ENCODE assay signal across 29 mouse cellular contexts in genomic region chr1:187295711-187296110, GRCm38 (mm10).
"Had no signal": no experiment of that assay in that cellular context is flagged by ENCODE, and none has a peak within 500 bp of the region (broad histone marks: within the 10 kb centered on the region; RNA-seq: fewer than 3 reads in every experiment).

No protein-coding gene starts in this region.

- H3K4me2 ChIP-seq: limb, embryonic 12.5 days; limb, embryonic 13.5 days; limb, embryonic 15.5 days; liver, embryonic 11.5 days; liver, embryonic 12.5 days; liver, embryonic 13.5 days; liver, embryonic 15.5 days; lung, embryonic 14.5 days; lung, embryonic 15.5 days; midbrain, embryonic 12.5 days; midbrain, embryonic 13.5 days; midbrain, embryonic 15.5 days had no signal

- H3K27me3 ChIP-seq: limb, embryonic 12.5 days; limb, embryonic 13.5 days; limb, embryonic 15.5 days; liver, embryonic 12.5 days; liver, embryonic 13.5 days; liver, embryonic 15.5 days; lung, embryonic 15.5 days; megakaryocyte, embryonic 14.5 days; midbrain, embryonic 12.5 days; midbrain, embryonic 13.5 days; midbrain, embryonic 15.5 days had no signal

- H3K9me3 ChIP-seq: limb, embryonic 10.5 days; limb, embryonic 12.5 days; limb, embryonic 13.5 days; limb, embryonic 15.5 days; liver, embryonic 12.5 days; liver, embryonic 13.5 days; liver, embryonic 15.5 days; lung, embryonic 15.5 days; megakaryocyte, embryonic 14.5 days; midbrain, embryonic 12.5 days; midbrain, embryonic 13.5 days; midbrain, embryonic 15.5 days had no signal

- H3K36me3 ChIP-seq: limb, embryonic 10.5 days; limb, embryonic 12.5 days; limb, embryonic 13.5 days; limb, embryonic 15.5 days; liver, embryonic 12.5 days; liver, embryonic 13.5 days; liver, embryonic 15.5 days; lung, embryonic 15.5 days; midbrain, embryonic 12.5 days; midbrain, embryonic 13.5 days; midbrain, embryonic 15.5 days had no signal

- H3K9ac ChIP-seq: limb, embryonic 12.5 days; limb, embryonic 13.5 days; limb, embryonic 15.5 days; liver, embryonic 12.5 days; liver, embryonic 13.5 days; liver, embryonic 14.5 days; liver, embryonic 15.5 days; liver, postnatal 0 days; lung, embryonic 14.5 days; lung, embryonic 15.5 days; midbrain, embryonic 12.5 days; midbrain, embryonic 13.5 days; midbrain, embryonic 15.5 days had no signal

- H3K4me3 ChIP-seq: left cerebral cortex, adult 2 months; limb, embryonic 10.5 days; limb, embryonic 12.5 days; limb, embryonic 13.5 days; limb, embryonic 15.5 days; liver, embryonic 12.5 days; liver, embryonic 13.5 days; liver, embryonic 15.5 days; lung, embryonic 15.5 days; megakaryocyte, embryonic 14.5 days; midbrain, embryonic 12.5 days; midbrain, embryonic 13.5 days; midbrain, embryonic 15.5 days had no signal

- DNase-seq: left cerebral cortex, postnatal 4 days; liver; liver, embryonic 13.5 days; liver, postnatal 0 days; lung, adult 18-20 months; lung, adult 2 months; lung, embryonic 14.5 days; lung, postnatal 10 days; lung, postnatal 14 days; lung, postnatal 36 days; lung, postnatal 4 days; midbrain, embryonic 14.5 days had no signal

- ATAC-seq: liver, embryonic 12.5 days; liver, postnatal 0 days; lung, postnatal 0 days; midbrain, embryonic 13.5 days; midbrain, embryonic 15.5 days; midbrain, embryonic 16.5 days had no signal

- H3K27ac ChIP-seq: left cerebral cortex, adult 2 months; limb, embryonic 10.5 days; limb, embryonic 12.5 days; limb, embryonic 13.5 days; limb, embryonic 15.5 days; liver, embryonic 12.5 days; liver, embryonic 13.5 days; liver, embryonic 14.5 days; liver, embryonic 15.5 days; lung, embryonic 15.5 days; macrophage; midbrain, embryonic 12.5 days; midbrain, embryonic 13.5 days; midbrain, embryonic 15.5 days had no signal

- H3K4me1 ChIP-seq: liver, embryonic 12.5 days; liver, embryonic 13.5 days; liver, embryonic 15.5 days; lung, embryonic 15.5 days; megakaryocyte, embryonic 14.5 days had no signal
